Mouse (Mus musculus): ENCODE results near the gene Cep250.
"Not testable (repeated sequence)": the region's sequence is repeated elsewhere in the genome, so short reads cannot be mapped to it uniquely, and the experiment has no call there.

Cep250 gene

DNA sequence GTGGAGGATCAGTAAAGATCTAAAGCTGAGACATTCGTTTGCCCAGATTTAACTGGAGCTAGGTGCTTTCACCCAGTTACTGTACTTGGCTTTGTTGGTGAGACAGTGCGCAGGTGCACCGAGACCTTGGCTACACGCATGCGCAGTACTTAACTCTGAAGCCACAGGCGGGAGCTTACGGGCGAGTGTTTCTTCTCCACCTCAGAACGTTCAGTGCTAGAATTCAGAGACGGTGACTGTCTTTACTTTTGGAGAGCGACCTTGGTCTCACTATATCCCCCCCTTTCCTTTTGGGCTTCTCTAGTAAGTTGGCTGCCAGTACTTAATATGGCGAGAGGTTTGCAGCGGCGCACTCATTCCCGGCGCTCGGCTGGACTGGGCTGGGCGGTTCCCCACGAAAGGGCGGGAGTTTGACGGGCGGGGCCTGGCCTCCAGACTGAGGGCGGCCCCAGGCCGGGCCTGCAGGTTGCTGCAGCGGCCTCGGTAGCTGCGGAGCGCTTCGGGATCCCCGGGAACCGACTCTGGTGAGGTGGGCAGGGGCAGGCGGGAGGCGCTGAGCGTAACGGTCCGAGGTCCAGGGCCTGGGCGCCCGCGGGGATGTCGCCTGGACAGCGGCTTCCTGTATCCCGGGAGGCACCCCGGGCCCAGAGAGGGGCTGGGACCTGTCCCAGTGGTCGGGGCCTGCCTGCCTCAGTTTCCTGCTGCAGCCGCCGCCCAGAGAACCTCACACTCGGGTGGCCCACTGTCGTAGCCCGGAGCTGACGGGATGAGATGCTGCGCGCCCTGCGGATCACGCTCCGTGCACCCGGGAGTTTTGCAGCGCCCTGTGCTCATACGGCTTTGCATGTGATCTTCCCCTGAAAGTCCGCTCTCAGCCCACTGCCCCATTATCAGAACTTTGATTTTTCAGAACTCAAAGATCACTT, at the start of gene Cep250:
TSS of gene Cep250 (plus strand) at position 325 of the 926 bp plus-strand sequence.
- DNase-seq (ENCODE audit: low spot score in 2 of 2): peak; percentile 91 to 93

DNA sequence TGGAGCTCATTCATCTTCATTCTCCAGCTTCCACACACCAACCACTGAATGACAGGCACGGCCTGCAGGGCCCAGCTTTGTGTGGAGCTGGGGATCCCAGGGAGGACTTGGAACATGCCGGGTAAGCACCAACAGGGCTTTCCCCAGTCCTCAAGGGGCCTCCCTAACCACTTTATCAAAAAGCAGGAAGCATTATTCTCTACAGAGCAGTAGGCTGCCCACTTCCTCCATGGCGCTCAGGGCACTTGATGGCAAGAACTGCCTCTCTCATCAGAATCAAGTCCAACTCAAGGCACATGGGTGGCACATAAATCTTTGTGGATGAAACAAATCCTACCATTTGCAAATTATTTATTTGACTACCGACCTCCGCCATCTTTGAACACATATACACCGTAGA, 41.6 kb upstream of the Cep250 start:
- DNase-seq (ENCODE audit: low spot score in 2 of 2): no peak

DNA sequence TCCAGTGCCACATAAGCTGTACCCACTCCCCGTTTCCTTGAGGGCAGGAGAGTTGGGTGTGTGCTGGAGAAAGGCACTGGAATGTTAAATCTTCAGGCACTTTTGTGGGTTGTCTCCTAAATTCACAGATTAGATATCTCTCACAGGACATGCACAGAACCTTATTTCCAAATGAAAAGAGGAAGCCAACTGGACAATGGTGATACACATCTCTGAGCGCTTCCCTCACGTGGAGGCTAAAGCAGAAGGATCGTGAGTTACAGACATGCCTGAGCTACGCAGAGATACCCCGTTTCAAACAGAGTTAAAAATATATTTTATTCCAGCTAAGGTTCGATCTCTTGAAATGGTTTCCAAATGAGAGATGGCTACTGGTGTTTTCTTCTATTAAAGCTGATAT, 33.1 kb upstream of the Cep250 start:
- no peak for DNase-seq (ENCODE audit: low spot score in 2 of 2)

DNA sequence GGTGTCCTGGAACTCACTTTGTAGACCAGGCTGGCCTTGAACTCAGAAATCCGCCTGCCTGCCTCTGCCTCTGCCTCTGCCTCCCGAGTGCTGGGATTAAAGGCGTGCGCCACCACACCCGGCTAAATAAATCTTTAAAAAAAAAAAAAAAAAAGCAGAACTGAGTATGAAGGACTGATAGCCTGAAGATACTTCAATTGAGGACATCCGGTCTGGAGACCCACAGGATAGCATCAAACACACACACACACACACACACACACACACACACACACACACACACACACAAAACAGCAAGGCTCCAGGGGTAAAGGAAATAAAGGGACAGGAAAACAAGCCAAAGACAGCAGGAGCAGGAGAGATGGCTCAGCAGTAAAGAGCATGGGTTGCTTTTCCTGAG, 31.0 kb upstream of the Cep250 start:
- not testable (repeated sequence) for DNase-seq (ENCODE audit: low spot score in 2 of 2)

DNA sequence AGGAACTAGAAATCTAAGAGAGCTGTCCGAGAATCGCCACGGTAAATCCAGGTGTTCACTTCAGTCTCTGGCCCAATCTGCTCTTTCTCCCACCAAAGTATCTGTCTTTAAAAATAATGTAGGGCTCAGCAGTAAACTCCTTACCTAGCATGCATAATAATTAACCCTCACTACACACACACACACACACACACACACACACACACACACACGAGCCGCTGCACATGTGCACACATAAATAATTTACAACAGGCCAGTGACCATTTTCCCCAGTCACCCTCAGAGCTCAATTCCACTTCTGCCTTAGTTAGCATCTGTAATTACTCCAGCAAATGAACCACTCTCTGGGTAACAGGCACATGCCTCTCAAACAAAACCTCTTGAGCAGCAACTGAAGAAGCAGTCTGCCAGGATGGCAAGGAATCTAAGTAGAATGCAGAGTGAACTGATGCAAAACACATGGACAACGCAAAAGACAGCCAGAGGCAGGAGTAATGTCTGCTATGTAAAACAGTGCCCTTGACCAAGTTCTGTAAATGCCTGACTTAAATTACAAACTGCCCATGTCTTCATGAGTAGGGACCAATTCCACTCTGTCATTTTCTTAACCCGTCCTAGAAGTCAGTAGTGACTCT, 27.4 kb upstream of the Cep250 start:
- no peak for DNase-seq (ENCODE audit: low spot score in 2 of 2)

DNA sequence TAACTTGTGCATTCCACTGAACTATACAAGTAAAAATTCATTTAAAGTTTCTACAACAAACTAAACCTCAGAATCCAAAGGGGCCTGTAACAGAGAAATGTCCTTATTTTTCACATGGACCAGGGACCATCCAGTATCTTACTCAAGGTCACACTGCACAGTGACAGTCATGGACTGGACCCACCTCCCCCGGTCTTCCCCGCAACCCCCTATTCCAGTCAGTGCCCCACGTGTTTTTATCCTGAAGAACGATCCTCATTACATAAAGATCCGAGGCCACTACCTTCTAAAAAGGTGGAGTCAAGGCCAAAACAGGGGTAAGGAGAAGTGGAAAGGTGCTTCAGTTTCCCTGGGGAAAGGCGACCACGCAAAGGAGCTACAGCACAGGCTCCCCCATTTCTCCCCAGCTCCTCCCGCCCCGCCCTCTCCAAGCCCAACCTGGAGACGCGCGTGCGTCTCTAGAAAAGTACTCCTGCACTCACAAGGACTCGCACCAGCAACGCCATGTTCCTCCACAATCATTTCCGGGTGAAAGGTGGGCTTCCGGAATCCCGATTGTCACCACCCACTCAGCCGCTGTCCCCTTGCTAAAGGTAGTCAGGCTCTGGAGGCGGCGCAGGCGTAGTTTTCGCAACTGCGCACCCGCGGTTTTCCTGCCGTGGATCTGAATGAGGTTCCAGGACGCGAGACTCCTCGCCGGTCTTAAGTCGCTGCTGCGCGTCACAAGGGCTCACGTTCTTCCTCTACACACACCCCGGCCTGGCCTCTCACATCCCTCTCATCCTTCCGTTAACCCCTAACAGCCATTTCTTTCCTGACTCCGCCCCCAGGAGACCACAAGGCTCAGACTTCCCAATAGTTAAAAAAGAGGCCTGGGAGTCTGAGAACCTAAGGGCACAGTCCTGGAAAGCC, 26.5 kb upstream of the Cep250 start, which contains the start of gene Uqcc1:
TSS of gene Uqcc1 (minus strand) at position 780 of the 912 bp plus-strand sequence.
- peak; percentile 97 to 98 for DNase-seq (ENCODE audit: low spot score in 2 of 2)

DNA sequence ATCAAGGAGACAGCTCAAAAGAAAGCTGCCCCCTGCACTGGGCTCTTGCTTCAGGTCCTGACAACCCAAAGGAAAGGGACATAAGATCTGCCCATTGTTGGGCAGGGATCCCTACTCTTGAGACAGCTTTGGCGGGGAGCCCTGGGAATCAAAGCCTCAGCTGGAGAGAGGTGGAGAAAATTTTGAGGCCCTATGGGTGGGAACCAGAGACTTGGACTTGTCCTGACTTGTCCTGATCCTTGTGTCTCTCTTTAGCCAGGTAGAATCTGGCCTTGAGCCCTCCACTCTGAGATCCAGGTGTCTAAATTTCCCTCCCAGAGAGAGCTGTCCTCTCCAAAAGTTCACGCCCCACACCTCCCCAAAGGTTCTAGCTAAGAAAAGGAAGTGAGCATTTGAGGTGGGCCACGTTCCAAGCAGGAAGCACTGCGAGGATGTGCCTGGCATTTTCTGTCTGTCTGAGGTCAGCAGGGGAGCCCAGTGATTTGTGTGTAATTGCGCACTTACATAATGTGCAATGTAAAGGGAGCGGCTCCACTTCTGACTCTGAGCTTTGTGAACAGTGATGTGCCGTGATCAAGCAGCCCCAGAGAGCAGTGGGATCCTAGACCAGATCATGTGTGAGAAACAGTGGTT, 16.2 kb upstream of the Cep250 start:
- no peak for DNase-seq (ENCODE audit: low spot score in 2 of 2)

DNA sequence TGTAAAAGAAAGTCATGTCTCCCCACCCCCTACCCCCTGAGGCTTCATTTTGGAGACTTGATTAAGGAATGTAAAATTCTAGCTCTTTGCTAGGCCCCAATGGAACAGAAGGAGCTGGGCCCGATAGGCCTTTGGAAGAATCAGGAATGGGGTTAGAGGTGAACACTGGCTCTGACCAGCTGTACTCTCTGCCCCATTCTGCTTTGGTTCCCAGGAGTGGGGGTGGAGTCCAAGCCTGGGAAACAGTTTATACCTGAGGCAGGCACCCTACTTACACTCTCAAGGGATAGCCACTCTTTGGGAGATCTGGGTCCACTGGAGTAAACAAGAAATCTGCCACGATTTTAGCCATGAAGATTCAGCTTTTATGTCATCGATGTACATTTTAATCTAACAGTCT, 15.6 kb upstream of the Cep250 start, which contains the start of gene Gm15557:
TSS of gene Gm15557 (plus strand) at position 48 of the 400 bp plus-strand sequence.
- no peak for DNase-seq (ENCODE audit: low spot score in 2 of 2)

DNA sequence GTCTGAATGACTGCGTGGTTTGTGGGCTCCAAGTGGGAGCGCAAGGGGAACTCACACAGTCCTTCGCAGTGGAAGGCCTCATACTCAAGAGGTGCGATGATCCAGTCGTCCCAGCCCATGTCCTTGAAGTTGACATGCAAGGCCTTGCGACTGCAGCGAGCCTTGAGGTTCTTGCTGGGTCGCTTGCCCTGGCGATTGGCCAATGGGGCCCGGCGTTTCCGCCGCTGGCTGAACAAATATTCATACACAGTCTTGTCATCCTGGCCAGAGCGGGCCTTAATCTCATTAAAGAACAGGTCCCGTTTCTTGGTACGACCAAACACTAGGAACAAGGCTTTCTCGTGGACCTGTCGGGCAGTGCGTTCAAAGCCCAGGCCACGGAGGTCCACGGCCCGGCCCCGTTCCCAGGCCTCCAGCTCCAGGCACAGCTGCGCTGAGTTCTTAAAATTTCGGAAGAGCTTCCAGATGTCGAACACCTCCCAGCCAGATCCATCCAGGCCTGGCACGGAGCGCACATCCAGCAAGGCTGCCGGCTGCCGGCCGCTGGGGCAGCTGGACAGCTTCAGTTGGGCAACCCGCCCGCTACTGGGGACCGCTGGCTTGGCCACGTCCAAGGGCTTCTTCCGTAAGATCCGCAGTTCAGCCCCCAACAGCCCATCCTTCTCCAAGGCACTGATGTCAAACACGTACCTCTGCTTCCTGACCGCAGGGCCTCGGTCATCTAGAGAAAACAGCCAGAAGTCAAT, 14.4 kb upstream of the Cep250 start:
- no peak for DNase-seq (ENCODE audit: low spot score in 2 of 2)

DNA sequence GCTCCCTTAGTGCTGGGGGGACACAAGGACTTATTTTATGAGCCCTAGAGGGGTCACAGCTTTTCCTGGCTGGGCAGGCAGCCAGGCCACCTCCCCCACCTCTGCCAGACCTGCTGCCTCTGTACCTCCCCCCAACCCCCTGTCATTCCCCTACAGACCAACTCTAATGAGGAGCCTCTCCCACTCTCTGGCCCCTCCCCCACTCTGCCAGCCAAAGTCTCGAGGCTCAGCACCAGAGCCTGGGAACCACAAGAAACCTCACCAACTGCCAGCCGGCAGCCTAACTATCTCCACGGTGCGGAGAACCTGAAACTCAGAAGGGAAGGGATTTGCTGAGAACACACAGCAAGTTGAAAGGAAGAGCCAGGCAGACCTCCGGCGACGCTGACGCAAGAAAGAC, 12.8 kb upstream of the Cep250 start:
- DNase-seq (ENCODE audit: low spot score in 2 of 2): peak in 1 of 2 experiments; percentile 31

DNA sequence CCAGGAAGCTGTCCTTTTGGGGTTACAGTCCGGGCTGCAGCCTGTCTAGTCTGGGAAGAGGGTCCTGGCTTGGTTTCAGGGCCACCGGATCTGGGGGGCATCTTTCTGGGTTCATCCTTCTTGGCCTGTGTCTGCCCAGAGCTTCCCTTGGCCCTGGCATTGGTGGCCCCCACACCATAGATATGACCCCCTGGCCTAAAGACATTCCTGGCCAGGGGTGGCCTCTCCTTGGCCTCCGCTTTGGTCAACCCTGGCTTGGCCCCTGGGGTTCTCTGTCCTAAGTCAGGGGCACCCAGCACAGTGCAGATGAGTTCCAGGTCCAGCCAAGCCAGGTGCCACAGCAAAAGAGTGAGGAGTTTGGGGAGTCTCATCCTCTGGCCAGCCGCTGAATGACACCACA, 11.6 kb upstream of the Cep250 start:
- no peak for DNase-seq (ENCODE audit: low spot score in 2 of 2)

DNA sequence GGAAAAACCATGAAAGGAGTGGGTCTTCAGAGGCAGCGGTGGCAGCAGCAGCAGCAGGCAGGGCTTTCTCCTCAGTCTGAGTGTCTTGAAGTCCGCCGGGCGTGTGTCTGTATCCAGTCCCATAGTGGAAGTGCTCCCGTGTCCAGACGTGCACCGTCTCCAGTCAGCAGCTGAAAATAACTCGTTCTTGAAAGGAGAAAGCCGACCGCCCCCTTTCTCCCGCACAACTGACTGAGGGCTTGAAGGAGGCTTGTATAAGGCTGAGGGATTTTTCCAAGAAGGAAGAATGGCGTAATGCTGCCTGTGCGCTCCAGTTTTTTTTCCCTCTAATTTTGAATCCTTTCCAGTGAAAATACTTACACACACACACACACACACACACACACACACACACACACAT, 11.1 kb upstream of the Cep250 start, which contains the start of gene Gdf5:
TSS of gene Gdf5 (minus strand) at position 244 of the 400 bp plus-strand sequence.
- DNase-seq (ENCODE audit: low spot score in 2 of 2): peak; percentile 47 to 50

DNA sequence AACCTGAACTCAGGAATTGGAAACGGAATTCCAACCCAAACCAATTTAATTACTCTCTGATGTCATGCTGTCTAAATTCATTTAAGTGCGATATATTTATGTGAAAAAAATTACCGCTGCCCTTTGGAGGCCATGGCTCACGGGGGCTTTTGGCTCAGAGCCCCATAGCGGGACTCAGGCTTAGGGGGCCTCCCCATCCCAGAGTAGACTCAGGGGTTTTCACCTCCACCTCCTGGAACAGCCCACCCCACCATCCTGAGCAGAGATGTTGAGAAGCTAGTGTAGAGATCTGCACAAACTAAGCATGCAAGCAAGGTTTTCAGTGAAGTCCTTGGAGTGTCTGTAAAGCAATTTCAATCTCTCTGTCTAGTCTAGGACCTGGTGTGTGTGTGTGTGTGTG, 10.7 kb upstream of the Cep250 start:
- no peak for DNase-seq (ENCODE audit: low spot score in 2 of 2)

DNA sequence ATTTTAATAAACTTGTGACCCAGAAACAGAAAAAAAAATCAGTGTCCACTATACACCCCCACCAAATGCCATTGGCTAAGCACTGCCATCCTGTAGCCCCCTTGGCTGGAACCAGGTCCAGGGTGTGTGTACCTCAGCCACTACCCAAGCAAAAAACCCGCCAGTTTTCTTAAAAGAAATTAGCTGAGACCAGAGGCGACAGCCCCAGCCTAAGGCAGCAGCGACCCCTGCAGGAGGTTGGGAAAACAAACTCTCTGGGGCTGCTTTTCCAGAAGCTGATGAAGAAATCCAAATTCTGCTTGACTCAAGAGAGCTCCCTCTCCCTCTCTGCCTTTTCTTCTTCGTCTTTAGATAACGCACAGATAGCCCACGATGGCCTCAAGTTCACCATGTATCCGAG, 10.2 kb upstream of the Cep250 start:
- peak; percentile 73 to 83 for DNase-seq (ENCODE audit: low spot score in 2 of 2)

DNA sequence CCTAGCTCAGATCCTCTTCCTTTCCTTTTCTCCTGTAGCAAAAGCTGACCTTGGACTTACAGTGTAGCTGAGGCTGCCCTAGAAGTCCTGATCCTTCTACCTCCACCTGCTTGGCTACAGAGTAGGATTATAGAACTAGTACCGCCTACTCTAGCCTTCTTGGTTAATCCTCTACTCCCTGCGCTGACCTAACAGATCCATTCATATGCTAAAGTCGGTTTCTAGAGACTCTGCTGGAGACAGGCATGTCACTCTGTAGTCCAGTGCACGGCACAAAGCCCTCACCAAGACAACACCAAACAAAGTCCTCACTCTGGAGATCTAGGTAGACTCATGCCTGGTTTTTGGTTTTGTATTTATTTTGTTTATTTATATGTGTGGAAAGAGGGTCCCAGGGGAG, 9.8 kb upstream of the Cep250 start:
- no peak for DNase-seq (ENCODE audit: low spot score in 2 of 2)

DNA sequence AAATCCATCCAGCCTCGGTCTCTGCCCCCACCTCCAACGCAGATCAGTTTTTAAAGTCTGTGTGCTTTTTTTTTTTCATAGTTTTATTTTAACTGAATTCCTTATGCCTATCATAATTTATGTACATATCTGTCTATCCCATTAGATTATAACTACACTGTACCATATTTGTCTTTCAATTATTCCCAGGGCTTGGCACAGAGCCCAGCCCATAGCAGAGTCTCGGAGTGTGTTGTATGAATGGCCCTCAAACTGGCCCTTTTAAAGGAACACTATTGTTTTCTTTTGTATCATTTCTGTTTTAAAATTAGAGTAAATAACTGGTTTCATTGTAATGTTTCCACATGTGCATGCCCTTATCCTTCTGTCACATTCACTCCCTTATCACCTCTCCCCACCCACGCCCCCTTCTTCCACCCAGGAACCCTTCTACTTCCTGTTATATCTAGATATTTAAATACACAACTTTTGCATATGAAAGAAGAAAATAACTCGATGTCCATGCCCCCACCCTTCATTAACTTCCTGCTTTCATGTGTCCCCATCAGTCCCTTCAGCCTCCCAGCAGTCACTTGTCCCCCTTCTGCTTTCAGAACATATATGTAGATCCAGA, 8.8 kb upstream of the Cep250 start:
- DNase-seq (ENCODE audit: low spot score in 2 of 2): no peak

DNA sequence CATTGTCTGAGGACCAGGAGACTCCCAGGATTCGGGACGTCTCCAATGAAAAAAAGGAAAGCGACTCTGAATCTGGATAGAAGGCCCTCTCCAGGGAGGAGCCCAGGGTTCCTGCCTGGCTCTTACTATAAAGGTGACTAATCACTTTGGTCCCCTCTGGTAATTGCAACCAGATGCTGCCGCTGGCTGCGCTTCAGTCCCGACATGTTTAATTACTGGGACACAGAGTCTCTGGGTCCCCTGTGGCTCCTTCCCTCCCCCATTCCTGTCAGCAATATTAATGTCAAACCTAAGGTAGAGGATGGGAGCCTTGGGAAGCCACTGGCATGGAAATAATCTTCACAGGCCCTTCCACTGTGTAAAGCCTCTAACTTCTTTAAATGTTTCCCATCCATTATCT, 6.9 kb upstream of the Cep250 start:
- no peak for DNase-seq (ENCODE audit: low spot score in 2 of 2)

DNA sequence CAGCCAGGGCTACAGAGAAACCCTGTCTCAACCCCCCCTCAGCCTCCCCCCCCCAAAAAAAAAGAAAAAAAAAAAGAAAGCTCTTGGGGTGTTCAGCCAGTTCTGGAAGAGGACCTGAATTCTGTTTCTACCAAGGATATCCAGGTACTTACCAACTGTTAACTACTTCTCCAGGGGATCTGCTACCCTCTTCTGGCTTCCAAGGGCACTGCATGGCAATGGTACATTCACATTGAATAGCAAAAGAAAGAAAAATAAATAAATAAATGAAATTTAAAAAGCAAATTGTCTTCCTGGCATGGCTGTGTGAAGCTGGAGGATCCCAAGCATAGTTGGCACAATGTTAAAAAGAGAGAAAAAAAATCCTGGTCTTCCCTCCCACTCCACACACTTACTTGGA, 4.3 kb upstream of the Cep250 start:
- DNase-seq (ENCODE audit: low spot score in 2 of 2): peak; percentile 82 to 85

DNA sequence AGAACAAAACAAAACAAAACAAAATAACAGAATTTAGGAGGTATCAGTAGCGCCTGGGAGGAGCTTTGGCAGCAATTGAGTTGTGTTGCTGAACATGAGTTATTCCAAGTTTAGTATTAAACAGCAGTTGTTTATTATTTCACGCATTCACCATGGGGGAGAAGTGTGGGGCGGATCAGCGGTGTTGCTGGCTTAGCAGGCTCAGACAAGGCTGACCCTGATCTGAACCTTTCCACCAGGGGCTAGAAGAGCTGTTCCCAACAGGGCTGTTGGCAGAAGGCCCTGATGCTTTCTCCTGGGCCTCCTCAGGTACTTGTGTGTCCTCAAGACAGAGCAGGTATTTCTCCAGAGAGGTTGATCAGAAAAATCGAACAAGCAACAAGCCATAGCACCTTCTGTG, 3.7 kb downstream of the Cep250 start:
- no peak for DNase-seq (ENCODE audit: low spot score in 2 of 2)

DNA sequence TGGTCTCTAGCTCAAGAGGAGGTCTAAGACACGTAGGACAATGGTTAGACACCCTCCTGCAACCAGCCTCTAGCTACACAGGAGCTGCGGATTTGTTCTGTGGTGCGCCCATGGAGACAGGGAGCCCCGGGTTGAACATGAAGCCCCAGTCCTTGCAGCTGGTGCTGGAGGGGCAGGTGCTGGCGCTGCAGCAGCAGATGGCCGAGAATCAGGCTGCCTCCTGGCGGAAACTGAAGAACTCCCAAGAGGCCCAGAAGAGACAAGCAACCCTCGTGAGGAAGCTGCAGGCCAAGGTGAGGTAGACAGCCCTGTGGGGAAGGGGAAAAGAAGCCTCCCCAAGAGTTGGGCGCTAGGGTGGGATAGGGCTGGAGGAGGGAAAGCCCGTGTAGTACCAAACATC, 5.6 kb downstream of the Cep250 start:
- DNase-seq (ENCODE audit: low spot score in 2 of 2): no peak

All from right cerebral cortex, postnatal 10 days (tissue).